Mouse (Mus musculus): ENCODE results near the gene Gm49711. TPM values are rescaled to one million over a fixed set of nuclear protein-coding genes. Genes with fewer than 3 reads are reported as not detected.

Gm49711 gene
- polyA plus RNA-seq, 1 experiment from 2014 or later = 0.35 TPM

Other genes with a start within 250 kb of the Gm49711 start
- 106 and 113 TPM in 2 replicates for gene Mrps6, start within 50 bp of the Gm49711 start, polyA plus RNA-seq (2016; fragmentation: Nextera tagmentation; extraction: Ambion mirVana)
- 11.7 and 11.8 TPM in 2 replicates for gene Slc5a3, start within 50 bp of the Gm49711 start, polyA plus RNA-seq (2016; fragmentation: Nextera tagmentation; extraction: Ambion mirVana)
- gene Kcne2, start 234.1 kb downstream of the Gm49711 start, polyA plus RNA-seq (2016; fragmentation: Nextera tagmentation; extraction: Ambion mirVana) = 0.48 and 0.51 TPM in 2 replicates
- 130 and 142 TPM in 2 replicates for gene Smim11, start 243.0 kb downstream of the Gm49711 start, polyA plus RNA-seq (2016; fragmentation: Nextera tagmentation; extraction: Ambion mirVana)

Data from embryonic facial prominence, embryonic 12.5 days (tissue).